Mouse (Mus musculus): ENCODE measurements around the gene Ap1g1.
A peak's percentile ranks its signal among the peaks of the same experiment; 100 is the strongest.

The Ap1g1 gene

DNA sequence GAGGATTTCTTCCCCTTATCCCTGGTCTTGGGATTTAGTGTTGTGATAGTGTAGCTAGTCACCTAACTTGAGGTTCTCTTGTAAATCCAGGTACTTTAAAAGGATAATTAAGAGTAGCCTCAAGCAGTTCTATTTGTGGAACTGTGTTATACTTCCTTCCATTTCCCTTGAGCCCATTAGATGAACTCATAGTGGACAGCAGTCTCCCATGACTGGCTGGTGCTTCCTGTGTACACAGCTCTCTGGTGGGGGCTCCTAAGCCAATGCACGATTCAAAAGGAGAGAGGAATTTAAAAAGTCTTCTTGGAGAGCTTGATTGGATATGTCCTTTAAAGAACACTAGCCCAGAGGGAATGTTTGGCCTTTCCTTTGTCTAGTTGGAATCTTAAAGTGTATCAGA lies 39.6 kb downstream of the Ap1g1 start:
- Histone ChIP-seq H3K27me3 (ENCODE audit: insufficient read depth, low read length) (no peaks in the 10 kb centered on the region), H3K36me3 (ENCODE audit: insufficient read depth, low read length) (peaks cover 7% of the 10 kb centered on the region; the same call in 1 of the 2 replicates), H3K9me3 (ENCODE audit: low read length) (no peaks in the 10 kb centered on the region), H3K4me1 (replicated peaks; ENCODE audit: low read depth, low read length) (peaks cover 16% of the 10 kb centered on the region), H3K4me3 (replicated peaks; ENCODE audit: low read length) (no peak overlapping the region)
- TF ChIP-seq CTCF (conservative IDR thresholded peaks at IDR 0.05; ENCODE audit: low read length) (no peak), POU5F1 (IDR thresholded peaks at IDR 0.05; ENCODE audit: borderline replicate concordance, low read length) (no peak), NANOG (IDR thresholded peaks at IDR 0.05; ENCODE audit: borderline replicate concordance, low read length) (no peak)

DNA sequence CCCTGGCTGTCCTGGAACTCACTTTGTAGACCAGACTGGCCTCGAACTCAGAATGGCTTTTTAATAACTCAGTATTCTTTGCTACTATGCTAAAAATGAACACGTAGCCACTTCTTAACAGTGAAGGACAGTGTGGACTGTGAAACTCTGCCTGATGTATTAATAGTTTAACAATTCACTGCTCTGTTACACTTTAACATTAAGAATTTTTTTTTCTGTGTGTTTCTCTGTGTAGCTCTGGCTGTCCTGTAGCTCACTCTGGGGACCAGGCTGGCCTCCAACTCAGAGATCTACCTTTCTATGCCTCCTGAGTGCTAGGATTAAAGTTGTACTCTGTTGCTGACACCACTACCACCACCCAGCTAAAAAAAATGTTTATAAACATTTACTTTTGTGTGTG lies 45.2 kb downstream of the Ap1g1 start:
- Histone ChIP-seq H3K36me3 (ENCODE audit: insufficient read depth, low read length) (peaks cover 46% of the 10 kb centered on the region), H3K27me3 (ENCODE audit: insufficient read depth, low read length) (no peaks in the 10 kb centered on the region), H3K4me1 (replicated peaks; ENCODE audit: low read depth, low read length) (no peaks in the 10 kb centered on the region), H3K4me3 (replicated peaks; ENCODE audit: low read length) (no peak overlapping the region), H3K9me3 (ENCODE audit: low read length) (no peaks in the 10 kb centered on the region)
- TF ChIP-seq POU5F1 (IDR thresholded peaks at IDR 0.05; ENCODE audit: borderline replicate concordance, low read length), result no peak
- TF ChIP-seq NANOG (IDR thresholded peaks at IDR 0.05; ENCODE audit: borderline replicate concordance, low read length), result no peak
- no peak for TF ChIP-seq CTCF (conservative IDR thresholded peaks at IDR 0.05; ENCODE audit: low read length)

DNA sequence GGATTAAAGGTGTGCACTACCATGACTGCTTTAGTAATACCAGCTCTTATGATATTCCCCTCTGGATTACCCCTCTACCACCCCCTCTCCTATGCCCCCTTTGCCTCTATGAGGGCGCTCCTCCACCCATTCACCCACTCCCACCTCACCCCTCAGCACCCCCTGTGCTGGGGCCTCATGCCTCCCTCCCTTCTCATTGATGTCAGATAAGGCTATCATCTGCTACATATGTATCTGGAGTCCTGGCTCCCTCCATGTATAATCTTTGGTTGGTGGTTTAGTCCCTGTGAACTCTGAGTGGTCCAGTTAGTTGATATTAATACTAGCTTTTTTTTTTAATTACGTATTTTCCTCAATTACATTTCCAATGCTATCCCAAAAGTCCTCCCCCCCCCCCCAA lies 61.5 kb downstream of the Ap1g1 start:
- Histone ChIP-seq H3K36me3 (ENCODE audit: insufficient read depth, low read length) (peaks cover 57% of the 10 kb centered on the region), H3K27me3 (ENCODE audit: insufficient read depth, low read length) (no peaks in the 10 kb centered on the region), H3K9me3 (ENCODE audit: low read length) (no peaks in the 10 kb centered on the region), H3K4me3 (replicated peaks; ENCODE audit: low read length) (no peak overlapping the region), H3K4me1 (replicated peaks; ENCODE audit: low read depth, low read length) (no peaks in the 10 kb centered on the region)
- TF ChIP-seq CTCF (conservative IDR thresholded peaks at IDR 0.05; ENCODE audit: low read length), result no peak
- no peak for TF ChIP-seq POU5F1 (IDR thresholded peaks at IDR 0.05; ENCODE audit: borderline replicate concordance, low read length)
- no peak for TF ChIP-seq NANOG (IDR thresholded peaks at IDR 0.05; ENCODE audit: borderline replicate concordance, low read length)

DNA sequence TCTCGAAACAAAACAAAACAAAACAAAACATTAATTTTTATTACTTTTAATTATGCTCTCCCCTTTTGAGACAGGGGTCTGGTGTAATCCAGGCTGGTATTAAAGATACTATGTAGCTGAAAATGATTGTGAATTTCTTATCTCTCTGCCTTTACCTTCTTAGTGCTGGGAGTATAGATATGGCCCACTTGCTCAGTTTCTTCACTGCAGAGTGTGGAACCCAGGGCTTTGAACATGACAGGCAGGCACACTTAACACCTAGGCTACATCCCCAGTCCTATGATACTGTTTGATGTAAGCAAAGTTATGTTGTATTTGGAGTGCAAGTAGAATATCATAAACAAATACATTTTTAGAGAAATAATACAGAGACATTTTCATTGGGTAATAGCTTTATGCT lies 64.1 kb downstream of the Ap1g1 start:
- Histone ChIP-seq H3K27me3 (ENCODE audit: insufficient read depth, low read length) (no peaks in the 10 kb centered on the region), H3K9me3 (ENCODE audit: low read length) (no peaks in the 10 kb centered on the region), H3K4me3 (replicated peaks; ENCODE audit: low read length) (no peak overlapping the region), H3K4me1 (replicated peaks; ENCODE audit: low read depth, low read length) (no peaks in the 10 kb centered on the region), H3K36me3 (ENCODE audit: insufficient read depth, low read length) (peaks cover 72% of the 10 kb centered on the region)
- no peak for TF ChIP-seq NANOG (IDR thresholded peaks at IDR 0.05; ENCODE audit: borderline replicate concordance, low read length)
- no peak for TF ChIP-seq CTCF (conservative IDR thresholded peaks at IDR 0.05; ENCODE audit: low read length)
- no peak for TF ChIP-seq POU5F1 (IDR thresholded peaks at IDR 0.05; ENCODE audit: borderline replicate concordance, low read length)

DNA sequence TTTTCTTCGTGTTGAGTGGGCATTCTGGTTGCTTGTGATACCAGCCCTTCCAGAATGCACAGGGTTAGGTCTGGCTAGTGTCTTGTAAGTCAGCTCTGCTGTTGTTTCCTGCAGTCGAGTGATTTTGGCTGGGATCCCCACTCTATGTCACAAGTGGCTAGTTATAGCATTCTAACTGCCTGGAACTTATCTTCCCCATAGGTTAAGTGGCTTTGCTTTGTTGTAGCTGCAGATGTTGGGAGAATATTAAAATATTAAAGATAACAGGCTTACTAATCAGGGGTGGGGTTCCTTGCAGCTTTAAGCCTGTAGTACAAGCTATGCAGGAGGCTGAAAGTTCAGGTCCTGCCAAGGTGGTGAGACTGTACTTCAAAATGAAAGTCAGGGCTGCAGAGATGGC lies 69.5 kb downstream of the Ap1g1 start:
- Histone ChIP-seq H3K9me3 (ENCODE audit: low read length) (no peaks in the 10 kb centered on the region), H3K4me1 (replicated peaks; ENCODE audit: low read depth, low read length) (no peaks in the 10 kb centered on the region), H3K4me3 (replicated peaks; ENCODE audit: low read length) (no peak overlapping the region), H3K27me3 (ENCODE audit: insufficient read depth, low read length) (no peaks in the 10 kb centered on the region), H3K36me3 (ENCODE audit: insufficient read depth, low read length) (peaks cover 88% of the 10 kb centered on the region)
- TF ChIP-seq CTCF (conservative IDR thresholded peaks at IDR 0.05; ENCODE audit: low read length) (no peak), NANOG (IDR thresholded peaks at IDR 0.05; ENCODE audit: borderline replicate concordance, low read length) (no peak), POU5F1 (IDR thresholded peaks at IDR 0.05; ENCODE audit: borderline replicate concordance, low read length) (no peak)

DNA sequence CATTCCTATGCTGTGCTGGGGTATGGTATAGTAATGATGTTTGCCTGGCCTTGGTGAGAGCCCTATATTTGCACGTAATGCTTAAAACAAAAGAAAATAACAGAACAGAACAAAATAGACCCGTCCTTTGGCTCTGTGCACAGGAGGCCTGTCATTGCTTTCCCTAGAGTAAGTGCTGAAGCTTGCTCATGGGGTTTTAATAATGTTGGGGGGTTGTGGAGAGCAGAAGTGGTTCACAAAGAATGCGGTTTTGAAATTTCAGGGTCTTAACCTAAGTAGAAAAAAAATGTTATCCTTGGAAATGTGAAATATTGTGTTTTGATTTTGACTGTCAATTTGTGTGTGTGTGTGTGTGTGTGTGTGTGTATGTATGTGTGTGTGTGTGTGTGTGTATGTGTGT lies 70.6 kb downstream of the Ap1g1 start:
- no peak for TF ChIP-seq POU5F1 (IDR thresholded peaks at IDR 0.05; ENCODE audit: borderline replicate concordance, low read length)
- no peak for TF ChIP-seq CTCF (conservative IDR thresholded peaks at IDR 0.05; ENCODE audit: low read length)
- no peak for TF ChIP-seq NANOG (IDR thresholded peaks at IDR 0.05; ENCODE audit: borderline replicate concordance, low read length)
- no peaks in the 10 kb centered on the region for H3K27me3 ChIP-seq (ENCODE audit: insufficient read depth, low read length)

DNA sequence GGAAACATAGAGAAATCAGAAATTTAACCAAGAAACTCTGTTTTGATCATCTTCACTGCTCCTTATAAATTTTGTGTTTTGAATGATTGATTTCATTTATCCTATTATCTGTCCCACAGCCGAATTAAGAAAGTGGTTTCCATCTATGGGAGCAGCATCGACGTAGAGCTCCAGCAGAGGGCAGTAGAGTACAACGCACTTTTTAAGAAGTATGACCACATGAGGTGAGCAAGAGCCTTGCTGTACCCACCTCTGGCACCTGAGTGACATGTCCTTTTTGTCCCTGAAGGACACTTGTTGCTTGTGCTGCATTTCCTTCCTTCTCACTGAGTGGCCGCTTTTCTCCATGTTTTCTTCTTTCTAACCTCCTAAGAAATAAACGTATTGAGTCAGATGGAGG lies 75.1 kb downstream of the Ap1g1 start:
- H3K36me3 ChIP-seq (ENCODE audit: insufficient read depth, low read length), result peaks cover 83% of the 10 kb centered on the region
- H3K4me1 ChIP-seq (replicated peaks; ENCODE audit: low read depth, low read length), result no peaks in the 10 kb centered on the region
- H3K27me3 ChIP-seq (ENCODE audit: insufficient read depth, low read length), result no peaks in the 10 kb centered on the region
- peak; percentile 89 for TF ChIP-seq CTCF (conservative IDR thresholded peaks at IDR 0.05; ENCODE audit: low read length)
- TF ChIP-seq POU5F1 (IDR thresholded peaks at IDR 0.05; ENCODE audit: borderline replicate concordance, low read length), result no peak
- H3K4me3 ChIP-seq (replicated peaks; ENCODE audit: low read length), result no peak overlapping the region
- no peaks in the 10 kb centered on the region for H3K9me3 ChIP-seq (ENCODE audit: low read length)

More for the DNA sequence above, 70.6 kb downstream of the Ap1g1 start:
- no peaks in the 10 kb centered on the region for H3K4me1 ChIP-seq (replicated peaks; ENCODE audit: low read depth, low read length)
- peaks cover 85% of the 10 kb centered on the region for H3K36me3 ChIP-seq (ENCODE audit: insufficient read depth, low read length)
- no peaks in the 10 kb centered on the region for H3K9me3 ChIP-seq (ENCODE audit: low read length)
- H3K4me3 ChIP-seq (replicated peaks; ENCODE audit: low read length), result no peak overlapping the region

DNA sequence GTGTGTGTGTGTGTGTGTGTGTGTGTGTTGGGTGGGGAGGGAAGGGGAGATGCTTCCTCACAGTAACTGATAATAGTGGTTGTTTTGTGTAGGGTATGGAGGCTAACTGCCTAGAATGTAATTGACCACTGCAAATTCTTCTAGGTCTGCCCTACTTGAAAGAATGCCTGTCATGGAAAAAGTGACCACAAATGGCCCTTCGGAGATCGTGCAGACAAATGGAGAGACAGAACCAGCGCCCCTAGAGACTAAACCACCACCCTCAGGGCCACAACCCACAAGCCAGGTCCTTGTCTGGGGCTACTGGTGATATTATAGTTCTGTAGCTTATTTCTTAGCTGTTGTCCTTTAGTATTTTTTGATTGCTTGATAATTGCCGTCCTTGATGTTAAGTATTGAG lies 76.2 kb downstream of the Ap1g1 start:
- Histone ChIP-seq H3K9me3 (ENCODE audit: low read length) (no peaks in the 10 kb centered on the region), H3K4me3 (replicated peaks; ENCODE audit: low read length) (no peak overlapping the region), H3K27me3 (ENCODE audit: insufficient read depth, low read length) (no peaks in the 10 kb centered on the region), H3K36me3 (ENCODE audit: insufficient read depth, low read length) (peaks cover 85% of the 10 kb centered on the region), H3K4me1 (replicated peaks; ENCODE audit: low read depth, low read length) (no peaks in the 10 kb centered on the region)
- TF ChIP-seq NANOG (IDR thresholded peaks at IDR 0.05; ENCODE audit: borderline replicate concordance, low read length) (no peak), CTCF (conservative IDR thresholded peaks at IDR 0.05; ENCODE audit: low read length) (no peak), POU5F1 (IDR thresholded peaks at IDR 0.05; ENCODE audit: borderline replicate concordance, low read length) (no peak)

DNA sequence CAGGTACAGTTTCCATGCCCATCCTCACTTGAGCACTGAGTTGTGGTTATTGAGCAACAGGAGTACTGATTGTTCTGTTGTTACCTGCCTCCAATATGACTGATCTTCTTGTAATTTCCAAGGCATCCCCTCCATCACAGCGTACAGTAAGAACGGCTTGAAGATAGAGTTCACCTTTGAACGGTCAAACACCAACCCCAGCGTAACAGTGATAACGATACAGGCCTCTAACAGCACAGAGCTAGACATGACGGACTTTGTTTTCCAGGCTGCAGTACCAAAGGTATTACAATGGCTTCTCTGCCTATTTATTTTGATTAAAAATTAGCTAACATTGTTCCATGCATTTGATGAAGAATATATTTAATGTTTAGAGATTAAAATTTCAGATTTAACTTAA lies 77.1 kb downstream of the Ap1g1 start:
- no peaks in the 10 kb centered on the region for H3K27me3 ChIP-seq (ENCODE audit: insufficient read depth, low read length)
- peaks cover 85% of the 10 kb centered on the region for H3K36me3 ChIP-seq (ENCODE audit: insufficient read depth, low read length)
- H3K4me3 ChIP-seq (replicated peaks; ENCODE audit: low read length), result no peak overlapping the region
- TF ChIP-seq NANOG (IDR thresholded peaks at IDR 0.05; ENCODE audit: borderline replicate concordance, low read length), result no peak
- no peak for TF ChIP-seq CTCF (conservative IDR thresholded peaks at IDR 0.05; ENCODE audit: low read length)
- no peak for TF ChIP-seq POU5F1 (IDR thresholded peaks at IDR 0.05; ENCODE audit: borderline replicate concordance, low read length)
- H3K4me1 ChIP-seq (replicated peaks; ENCODE audit: low read depth, low read length), result no peaks in the 10 kb centered on the region
- H3K9me3 ChIP-seq (ENCODE audit: low read length), result no peaks in the 10 kb centered on the region

All from E14TG2a.4 (cell line).